Mouse (Mus musculus): Measurements from ENCODE around the gene Asap2.
"Not testable (repeated sequence)": the region's sequence is repeated elsewhere in the genome, so short reads cannot be mapped to it uniquely, and the experiment has no call there.

DNA sequence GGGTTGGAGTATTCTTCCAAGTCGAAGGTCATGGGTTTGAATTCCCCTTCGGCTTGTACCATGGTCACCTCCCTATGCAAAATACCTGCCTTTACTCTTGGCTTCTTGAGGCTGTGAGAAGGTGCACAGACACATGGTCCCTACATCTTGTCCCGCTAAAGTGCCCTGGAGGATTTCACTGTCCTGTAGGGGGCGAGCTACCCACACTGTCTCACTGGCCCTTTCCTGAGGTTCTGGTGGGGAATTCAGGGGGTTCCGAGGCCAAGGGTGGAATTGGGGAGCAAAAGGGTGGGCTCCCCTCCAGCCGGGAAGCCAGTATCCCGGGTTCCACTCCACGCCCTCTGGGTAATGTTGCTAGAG, 120.8 kb downstream of the Asap2 start:
- peak; percentile 42 for TF ChIP-seq CTCF (conservative IDR thresholded peaks at IDR 0.05; ENCODE audit: low read length)
- not testable (repeated sequence) for TF ChIP-seq POU5F1 (IDR thresholded peaks at IDR 0.05; ENCODE audit: borderline replicate concordance, low read length)

Measured in E14TG2a.4 (cell line).